Mouse (Mus musculus): ENCODE data around the gene Gm6351. TPM values are rescaled to one million over a fixed set of nuclear protein-coding genes. Genes with fewer than 3 reads are reported as not detected.
"Not testable (repeated sequence)": the region's sequence is repeated elsewhere in the genome, so short reads cannot be mapped to it uniquely, and the experiment has no call there.

Gene Gm6351
- polyA plus RNA-seq (2015; fragmentation: Nextera tagmentation; extraction: Ambion mirVana), result not detected in 2 replicates

GRCm38 (mm10) chr5:94076085-94076484, at the start of gene Gm6351:
Gm6351 (plus strand) TSS chr5:94076385.
- H3K4me2 ChIP-seq (ENCODE audit: low read length); H3K9ac ChIP-seq (ENCODE audit: low read depth, low read length); H3K27ac ChIP-seq (ENCODE audit: low read depth, low read length); H3K4me1 ChIP-seq (ENCODE audit: control insufficient read depth, insufficient read depth, low read depth, low read length); H3K4me3 ChIP-seq (ENCODE audit: low read length); H3K27me3 ChIP-seq (replicated peaks; ENCODE audit: control insufficient read depth, insufficient read depth, low read length); H3K9me3 ChIP-seq (ENCODE audit: control insufficient read depth, low read length); H3K36me3 ChIP-seq (ENCODE audit: control insufficient read depth, insufficient read depth, low read length); ATAC-seq: not testable (repeated sequence)
- WGBS, result no CpG with 5 or more reads among the region's 3 CpGs

GRCm38 (mm10) chr5:94070445-94070844, 5.7 kb upstream of the Gm6351 start, which contains the start of gene BC061212:
BC061212 (minus strand) TSS chr5:94070545.
- not testable (repeated sequence) for H3K4me3 ChIP-seq (ENCODE audit: low read length); H3K27me3 ChIP-seq (replicated peaks; ENCODE audit: control insufficient read depth, insufficient read depth, low read length); H3K4me2 ChIP-seq (ENCODE audit: low read length); H3K27ac ChIP-seq (ENCODE audit: low read depth, low read length); H3K9ac ChIP-seq (ENCODE audit: low read depth, low read length); ATAC-seq; H3K4me1 ChIP-seq (ENCODE audit: control insufficient read depth, insufficient read depth, low read depth, low read length); H3K9me3 ChIP-seq (ENCODE audit: control insufficient read depth, low read length); H3K36me3 ChIP-seq (ENCODE audit: control insufficient read depth, insufficient read depth, low read length)
- WGBS, result no CpG with 5 or more reads among the region's 1 CpGs

Other genes with a start within 250 kb of the Gm6351 start
- not detected in 2 replicates for gene Gm7792, start 232.6 kb upstream of the Gm6351 start, polyA plus RNA-seq (2015; fragmentation: Nextera tagmentation; extraction: Ambion mirVana)
- gene Gm16429, start 147.3 kb upstream of the Gm6351 start, polyA plus RNA-seq (2015; fragmentation: Nextera tagmentation; extraction: Ambion mirVana), result not detected in 2 replicates
- not detected in 2 replicates for gene BC061212, start 5.8 kb upstream of the Gm6351 start, polyA plus RNA-seq (2015; fragmentation: Nextera tagmentation; extraction: Ambion mirVana)
- not detected in 2 replicates for gene Gm3106, start 141.6 kb downstream of the Gm6351 start, polyA plus RNA-seq (2015; fragmentation: Nextera tagmentation; extraction: Ambion mirVana)
- gene A430089I19Rik, start 230.4 kb downstream of the Gm6351 start, polyA plus RNA-seq (2015; fragmentation: Nextera tagmentation; extraction: Ambion mirVana), result not detected in 2 replicates
- not detected in 2 replicates for gene Gm6502, start 238.1 kb downstream of the Gm6351 start, polyA plus RNA-seq (2015; fragmentation: Nextera tagmentation; extraction: Ambion mirVana)

All from hindbrain, embryonic 16.5 days (tissue).